Mouse (Mus musculus) bone marrow, adult 2 months (tissue): ENCODE data around the gene Vmn2r9. TPM values are rescaled to one million over a fixed set of nuclear protein-coding genes. Genes with fewer than 3 reads are reported as not detected.
A peak's percentile ranks its signal among the peaks of the same experiment; 100 is the strongest.
"Not testable (repeated sequence)": the region's sequence is repeated elsewhere in the genome, so short reads cannot be mapped to it uniquely, and the experiment has no call there.

ENCODE experiments used
- H3K27ac ChIP-seq: fragments of 200-500 bp; 2 replicates; pipeline ENCODE4 v1.5.1; 2012; ENCODE audit warnings: low read depth, mild to moderate bottlenecking, control low read depth, inconsistent platforms, low read length; ENCODE audit not compliant: control insufficient read depth, poor library complexity, insufficient read depth
- H3K4me1 ChIP-seq: fragments of 200-500 bp; 2 replicates; pipeline ENCODE4 v1.6.1; 2011; ENCODE audit warnings: low read length; ENCODE audit not compliant: control insufficient read depth, insufficient read depth
- H3K4me3 ChIP-seq: fragments of 200-500 bp; replicated peaks from 2 replicates; pipeline ENCODE3; 2011; ENCODE audit warnings: mild to moderate bottlenecking, low read depth, low read length, control low read depth; ENCODE audit not compliant: control insufficient read depth
- CTCF ChIP-seq: fragments of 200-500 bp; IDR thresholded peaks from 2 replicates; pipeline ENCODE4 v1.5.1; 2011; ENCODE audit warnings: low read length, control low read depth; ENCODE audit not compliant: control insufficient read depth, insufficient read depth
- POLR2A ChIP-seq: fragments of 200-500 bp; IDR thresholded peaks from 2 replicates; pipeline ENCODE4 v1.6.1; 2011; ENCODE audit warnings: low read depth, mild to moderate bottlenecking, control low read depth, low read length, borderline replicate concordance; ENCODE audit not compliant: control insufficient read depth
- WGBS: fragments of 180-500 bp; shearing (Covaris S2); methylation state at CpG from one replicate; pipeline ENCODE4 v1.1.7; 2018; 5-methylcytosine and 5-hydroxymethylcytosine counted together
- polyA plus RNA-seq: library from polyadenylated mRNA; stranded (reverse); fragments of >200 nt; gene quantifications from 2 replicates; pipeline ENCODE4 v1.2.4, GENCODE M21; 2011; ENCODE audit warnings: low replicate concordance; ENCODE audit not compliant: missing spikeins, insufficient read depth, insufficient read length

Gene Vmn2r9
- polyA plus RNA-seq, result not detected in 2 replicates

GRCm38 (mm10) chr5:108852501-108852900 is at the start of gene Vmn2r9:
TSS of gene Vmn2r9 (minus strand) at chr5:108852601.
- H3K27ac ChIP-seq, H3K4me3 ChIP-seq, H3K4me1 ChIP-seq: not testable (repeated sequence)
- 60% methylated on average over 1 of the region's 1 CpGs for WGBS

GRCm38 (mm10) chr5:108866746-108867145 is 14.3 kb upstream of the Vmn2r9 start:
- not testable (repeated sequence) for H3K4me3 ChIP-seq, H3K27ac ChIP-seq, H3K4me1 ChIP-seq
- WGBS, result 4% methylated on average over 1 of the region's 1 CpGs
- peak; percentile 23; the same call in 1 of the 2 replicates for TF ChIP-seq CTCF

GRCm38 (mm10) chr5:108849466-108849865 is 2.9 kb downstream of the Vmn2r9 start:
- H3K4me1 ChIP-seq, result no peaks in the 10 kb centered on the region
- H3K4me3 ChIP-seq, result no peak overlapping the region
- WGBS, result 41% methylated on average over 1 of the region's 1 CpGs
- no peak for TF ChIP-seq POLR2A
- TF ChIP-seq CTCF, result no peak
- H3K27ac ChIP-seq, result no peak overlapping the region

GRCm38 (mm10) chr5:108836156-108836555 is 16.2 kb downstream of the Vmn2r9 start:
- no peak overlapping the region for H3K27ac ChIP-seq
- no peak for TF ChIP-seq CTCF
- TF ChIP-seq POLR2A, result no peak
- no peak overlapping the region for H3K4me3 ChIP-seq
- WGBS, result 51% methylated on average over 1 of the region's 1 CpGs
- no peaks in the 10 kb centered on the region for H3K4me1 ChIP-seq

GRCm38 (mm10) chr5:108823276-108823675 is 29.1 kb downstream of the Vmn2r9 start:
- 80% methylated on average over 2 of the region's 2 CpGs for WGBS
- Histone ChIP-seq H3K4me1 (no peaks in the 10 kb centered on the region), H3K4me3 (no peak overlapping the region), H3K27ac (no peak overlapping the region)
- TF ChIP-seq CTCF (no peak), POLR2A (no peak)

GRCm38 (mm10) chr5:108808750-108809149 is 43.7 kb downstream of the Vmn2r9 start, which contains the start of gene Vmn2r8:
TSS of gene Vmn2r8 (minus strand) at chr5:108808850.
- H3K27ac ChIP-seq, H3K4me3 ChIP-seq, H3K4me1 ChIP-seq: not testable (repeated sequence)
- 62% methylated on average over 2 of the region's 2 CpGs for WGBS

- 32% methylated on average over 1 of the region's 1 CpGs for WGBS
These were observed 48.8 kb downstream of the Vmn2r9 start for GRCm38 (mm10) chr5:108803646-108804045.

GRCm38 (mm10) chr5:108795263-108795662 is 57.1 kb downstream of the Vmn2r9 start, which contains the start of gene Tmed11:
TSS of gene Tmed11 (minus strand) at chr5:108795363.
- H3K27ac ChIP-seq, H3K4me1 ChIP-seq, H3K4me3 ChIP-seq: not testable (repeated sequence)
- WGBS, result 50% methylated on average over 2 of the region's 2 CpGs

More at GRCm38 (mm10) chr5:108803646-108804045, 48.8 kb downstream of the Vmn2r9 start:
- no peak overlapping the region for H3K4me3 ChIP-seq
- H3K27ac ChIP-seq, result no peak overlapping the region
- TF ChIP-seq CTCF (no peak), POLR2A (no peak)
- no peaks in the 10 kb centered on the region for H3K4me1 ChIP-seq

- H3K4me1 ChIP-seq, H3K4me3 ChIP-seq, H3K27ac ChIP-seq: not testable (repeated sequence)
- WGBS, result 54% methylated on average over 1 of the region's 1 CpGs
These were observed 62.0 kb downstream of the Vmn2r9 start for GRCm38 (mm10) chr5:108790385-108790784.

Other genes with a start within 250 kb of the Vmn2r9 start
- 36.4 and 52.3 TPM in 2 replicates for gene Gak, start 222.8 kb downstream of the Vmn2r9 start, polyA plus RNA-seq
- 2.7 and 7.2 TPM in 2 replicates for gene Tmem175, start 222.8 kb downstream of the Vmn2r9 start, polyA plus RNA-seq
- gene Idua, start 192.3 kb downstream of the Vmn2r9 start, polyA plus RNA-seq, result 4.4 and 12.4 TPM in 2 replicates
- 4.4 and 16.4 TPM in 2 replicates for gene Dgkq, start 182.9 kb downstream of the Vmn2r9 start, polyA plus RNA-seq
- gene Slc26a1, start 177.0 kb downstream of the Vmn2r9 start, polyA plus RNA-seq, result 1.8 and 2.2 TPM in 2 replicates
- 6.4 and 8.2 TPM in 2 replicates for gene Fgfrl1, start 160.2 kb downstream of the Vmn2r9 start, polyA plus RNA-seq
- 4.6 and 5.6 TPM in 2 replicates for gene Rnf212, start 77.6 kb downstream of the Vmn2r9 start, polyA plus RNA-seq
- gene Tmed11, start 57.2 kb downstream of the Vmn2r9 start, polyA plus RNA-seq, result not detected in 2 replicates
- 0.11 TPM in 1 of 2 replicates, not detected in the other for gene Vmn2r8, start 43.8 kb downstream of the Vmn2r9 start, polyA plus RNA-seq
- not detected in 2 replicates for gene Vmn2r10, start 153.9 kb upstream of the Vmn2r9 start, polyA plus RNA-seq
- not detected in 2 replicates for gene Vmn2r11, start 207.0 kb upstream of the Vmn2r9 start, polyA plus RNA-seq
- not detected in 2 replicates for gene Vmn2r12, start 245.3 kb upstream of the Vmn2r9 start, polyA plus RNA-seq